Mouse (Mus musculus): ENCODE measurements around the gene Fam98b. TPM values are rescaled to one million over a fixed set of nuclear protein-coding genes. Genes with fewer than 3 reads are reported as not detected.

Gene Fam98b
- 10.4 and 11.1 TPM in 2 replicates for polyA plus RNA-seq (2014; fragmentation: Nextera tagmentation; extraction: Ambion mirVana)

DNA sequence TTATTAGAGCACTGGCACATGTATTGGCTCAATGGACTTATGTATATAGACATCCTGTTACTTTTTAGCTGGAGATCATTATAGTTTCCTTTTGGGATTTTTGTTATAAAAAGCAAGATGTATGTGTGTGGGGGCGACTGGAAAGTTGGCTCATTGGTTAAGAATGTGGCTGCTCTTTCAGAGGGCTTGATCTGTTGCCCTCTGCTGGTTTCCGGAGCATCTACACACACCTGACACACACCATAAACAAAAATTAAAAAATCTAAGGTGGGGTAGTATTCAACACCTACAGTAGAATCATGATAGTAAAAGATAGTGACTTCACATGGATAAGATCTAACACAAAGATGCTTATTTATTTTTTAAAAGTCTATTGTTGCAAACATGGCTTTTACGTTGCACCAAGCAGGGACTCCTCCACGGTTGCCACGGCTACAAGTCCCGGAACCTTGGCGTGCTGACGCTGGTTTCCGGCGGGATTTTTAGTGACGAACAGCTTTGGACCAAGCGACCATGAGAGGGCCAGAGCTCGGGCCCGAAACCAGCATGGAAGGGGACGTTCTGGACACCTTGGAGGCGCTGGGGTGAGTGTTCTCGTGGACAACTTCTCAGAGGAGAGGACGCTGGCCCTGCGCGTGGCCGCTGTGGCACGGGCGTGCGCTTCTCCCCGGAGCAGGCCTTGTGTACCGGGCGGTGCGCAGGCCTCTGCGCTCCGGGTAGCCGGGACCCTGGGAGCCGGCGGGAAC, at the start of gene Fam98b:
Gene Fam98b (plus strand): TSS at position 485 of the 746 bp plus-strand sequence.
- DNase-seq (peak; percentile 97), ATAC-seq (ENCODE audit: low FRiP score, low TSS enrichment) (peak; percentile 96)
- under 1% methylated on average over 33 of the region's 33 CpGs for WGBS
- Histone ChIP-seq H3K9me3 (ENCODE audit: control insufficient read depth, low read length) (no peaks in the 10 kb centered on the region), H3K27me3 (ENCODE audit: control insufficient read depth, insufficient read depth, low read length) (no peaks in the 10 kb centered on the region), H3K4me1 (ENCODE audit: control insufficient read depth, insufficient read depth, low read length) (peaks cover 11% of the 10 kb centered on the region), H3K9ac (replicated peaks; ENCODE audit: low read length) (peak within 1 kb of the TSS; percentile 89), H3K4me3 (replicated peaks; ENCODE audit: low read depth, low read length) (peak within 1 kb of the TSS; percentile 83), H3K36me3 (ENCODE audit: control insufficient read depth, insufficient read depth, low read length) (no peaks in the 10 kb centered on the region), H3K4me2 (ENCODE audit: low read length) (peak within 1 kb of the TSS; percentile 54), H3K27ac (replicated peaks; ENCODE audit: low read depth, low read length) (peak within 1 kb of the TSS; percentile 94)

DNA sequence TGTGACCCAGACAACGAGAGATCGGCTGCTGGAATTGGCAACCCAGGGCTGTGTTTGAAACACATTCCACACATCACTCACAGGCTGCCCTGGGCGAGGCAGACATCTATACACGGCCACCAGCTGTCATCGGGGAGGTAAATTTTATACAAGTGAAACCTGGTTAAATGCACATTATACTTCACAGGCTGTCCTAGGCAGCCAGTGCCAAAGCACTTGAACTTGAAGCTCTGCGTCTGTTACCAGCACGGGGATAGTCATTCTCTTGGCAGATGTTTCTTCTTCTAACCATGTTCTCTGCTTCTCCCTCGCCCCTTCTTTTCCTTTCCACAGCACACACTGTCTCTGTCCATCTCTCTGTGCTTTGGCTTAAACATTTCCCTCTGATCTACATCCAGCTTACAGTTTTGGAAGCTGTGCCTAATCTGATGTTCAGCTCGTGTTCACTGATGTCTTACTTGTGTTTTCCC, 48.6 kb upstream of the Fam98b start:
- Histone ChIP-seq H3K4me3 (replicated peaks; ENCODE audit: low read depth, low read length) (no peak overlapping the region), H3K9me3 (ENCODE audit: control insufficient read depth, low read length) (no peaks in the 10 kb centered on the region), H3K27me3 (ENCODE audit: control insufficient read depth, insufficient read depth, low read length) (no peaks in the 10 kb centered on the region), H3K27ac (replicated peaks; ENCODE audit: low read depth, low read length) (no peak overlapping the region), H3K4me1 (ENCODE audit: control insufficient read depth, insufficient read depth, low read length) (0 out of 2 replicates have a peak, but pooled peaks cover 3% of the 10 kb centered on the region), H3K36me3 (ENCODE audit: control insufficient read depth, insufficient read depth, low read length) (no peaks in the 10 kb centered on the region), H3K4me2 (ENCODE audit: low read length) (no peak overlapping the region), H3K9ac (replicated peaks; ENCODE audit: low read length) (no peak overlapping the region)
- DNase-seq: peak; percentile 40
- 22% methylated on average over 9 of the region's 9 CpGs for WGBS
- ATAC-seq (ENCODE audit: low FRiP score, low TSS enrichment): no peak

DNA sequence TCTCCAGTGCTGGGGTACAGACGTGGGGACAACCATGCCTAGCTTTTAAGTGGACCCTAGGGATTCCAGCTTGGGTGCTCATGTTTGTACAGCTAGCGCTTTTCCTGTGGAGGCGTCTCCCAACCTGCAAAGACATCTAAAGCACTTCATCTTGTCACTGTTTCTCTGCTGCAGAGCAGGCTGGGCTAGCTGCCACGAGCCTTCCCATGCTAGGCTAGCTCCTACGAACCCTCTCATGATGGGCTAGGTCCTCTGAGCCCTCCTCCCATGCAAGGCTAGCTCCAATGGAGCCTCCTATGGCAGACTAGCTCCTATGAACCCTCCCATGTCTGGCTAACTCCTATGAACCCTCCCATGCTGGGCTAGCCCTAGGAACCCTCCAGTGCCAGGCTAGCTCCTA, 46.2 kb upstream of the Fam98b start:
- H3K9ac ChIP-seq (replicated peaks; ENCODE audit: low read length): no peak overlapping the region
- no peaks in the 10 kb centered on the region for H3K27me3 ChIP-seq (ENCODE audit: control insufficient read depth, insufficient read depth, low read length)
- no peak overlapping the region for H3K27ac ChIP-seq (replicated peaks; ENCODE audit: low read depth, low read length)
- H3K4me2 ChIP-seq (ENCODE audit: low read length): no peak overlapping the region
- H3K9me3 ChIP-seq (ENCODE audit: control insufficient read depth, low read length): no peaks in the 10 kb centered on the region
- H3K4me1 ChIP-seq (ENCODE audit: control insufficient read depth, insufficient read depth, low read length): 0 out of 2 replicates have a peak, but pooled peaks cover 3% of the 10 kb centered on the region
- no peak for ATAC-seq (ENCODE audit: low FRiP score, low TSS enrichment)
- no peaks in the 10 kb centered on the region for H3K36me3 ChIP-seq (ENCODE audit: control insufficient read depth, insufficient read depth, low read length)
- no peak overlapping the region for H3K4me3 ChIP-seq (replicated peaks; ENCODE audit: low read depth, low read length)
- 81% methylated on average over 5 of the region's 5 CpGs for WGBS
- DNase-seq: no peak

DNA sequence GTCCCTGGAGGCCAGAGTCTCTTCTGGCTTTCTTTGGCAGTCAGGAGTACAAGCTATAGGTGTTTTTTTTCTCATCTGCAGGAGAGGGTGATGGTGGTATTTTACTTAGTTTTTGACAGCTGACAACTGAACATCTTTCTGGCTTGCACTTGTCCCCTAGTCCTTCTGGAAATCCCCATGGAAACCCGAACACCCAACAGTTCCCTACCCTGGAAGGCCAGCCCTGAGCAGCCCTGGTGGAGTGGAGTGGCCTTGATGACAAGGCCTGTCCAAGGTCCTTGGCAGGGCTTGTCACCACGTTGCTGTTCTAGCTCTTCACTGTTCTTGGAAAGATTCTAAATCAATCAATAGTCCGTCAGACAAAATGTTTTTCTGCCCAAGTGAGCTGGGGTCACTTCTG, 45.0 kb upstream of the Fam98b start:
- Histone ChIP-seq H3K4me2 (ENCODE audit: low read length) (no peak overlapping the region), H3K9ac (replicated peaks; ENCODE audit: low read length) (no peak overlapping the region), H3K9me3 (ENCODE audit: control insufficient read depth, low read length) (no peaks in the 10 kb centered on the region), H3K4me1 (ENCODE audit: control insufficient read depth, insufficient read depth, low read length) (0 out of 2 replicates have a peak, but pooled peaks cover 3% of the 10 kb centered on the region), H3K4me3 (replicated peaks; ENCODE audit: low read depth, low read length) (no peak overlapping the region), H3K36me3 (ENCODE audit: control insufficient read depth, insufficient read depth, low read length) (no peaks in the 10 kb centered on the region), H3K27me3 (ENCODE audit: control insufficient read depth, insufficient read depth, low read length) (no peaks in the 10 kb centered on the region), H3K27ac (replicated peaks; ENCODE audit: low read depth, low read length) (no peak overlapping the region)
- WGBS: 81% methylated on average over 3 of the region's 3 CpGs
- no peak for ATAC-seq (ENCODE audit: low FRiP score, low TSS enrichment)
- no peak for DNase-seq

DNA sequence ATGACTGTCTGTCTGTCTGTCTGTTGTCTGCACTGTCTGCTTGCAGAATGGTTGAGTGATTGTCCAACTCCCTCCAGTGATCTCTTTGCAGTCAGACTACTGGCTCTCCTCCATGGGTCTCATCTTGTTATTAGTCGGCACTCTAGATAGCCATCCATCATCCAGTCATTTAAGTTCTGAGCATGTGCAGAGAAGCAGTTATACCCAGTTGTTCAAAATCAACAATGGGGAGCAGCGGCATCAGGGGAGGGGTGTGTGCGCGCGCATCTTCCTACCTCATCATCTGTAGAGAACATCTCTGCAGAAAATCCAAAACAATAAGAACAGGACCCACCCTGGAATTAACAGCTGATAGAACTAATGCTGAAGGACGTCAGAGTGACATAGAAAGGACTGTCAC, 44.5 kb upstream of the Fam98b start:
- Histone ChIP-seq H3K4me2 (ENCODE audit: low read length) (no peak overlapping the region), H3K4me1 (ENCODE audit: control insufficient read depth, insufficient read depth, low read length) (0 out of 2 replicates have a peak, but pooled peaks cover 3% of the 10 kb centered on the region), H3K27ac (replicated peaks; ENCODE audit: low read depth, low read length) (no peak overlapping the region), H3K27me3 (ENCODE audit: control insufficient read depth, insufficient read depth, low read length) (no peaks in the 10 kb centered on the region), H3K36me3 (ENCODE audit: control insufficient read depth, insufficient read depth, low read length) (no peaks in the 10 kb centered on the region), H3K4me3 (replicated peaks; ENCODE audit: low read depth, low read length) (no peak overlapping the region), H3K9me3 (ENCODE audit: control insufficient read depth, low read length) (no peaks in the 10 kb centered on the region), H3K9ac (replicated peaks; ENCODE audit: low read length) (no peak overlapping the region)
- ATAC-seq (ENCODE audit: low FRiP score, low TSS enrichment) (no peak), DNase-seq (no peak)
- 87% methylated on average over 6 of the region's 6 CpGs for WGBS

DNA sequence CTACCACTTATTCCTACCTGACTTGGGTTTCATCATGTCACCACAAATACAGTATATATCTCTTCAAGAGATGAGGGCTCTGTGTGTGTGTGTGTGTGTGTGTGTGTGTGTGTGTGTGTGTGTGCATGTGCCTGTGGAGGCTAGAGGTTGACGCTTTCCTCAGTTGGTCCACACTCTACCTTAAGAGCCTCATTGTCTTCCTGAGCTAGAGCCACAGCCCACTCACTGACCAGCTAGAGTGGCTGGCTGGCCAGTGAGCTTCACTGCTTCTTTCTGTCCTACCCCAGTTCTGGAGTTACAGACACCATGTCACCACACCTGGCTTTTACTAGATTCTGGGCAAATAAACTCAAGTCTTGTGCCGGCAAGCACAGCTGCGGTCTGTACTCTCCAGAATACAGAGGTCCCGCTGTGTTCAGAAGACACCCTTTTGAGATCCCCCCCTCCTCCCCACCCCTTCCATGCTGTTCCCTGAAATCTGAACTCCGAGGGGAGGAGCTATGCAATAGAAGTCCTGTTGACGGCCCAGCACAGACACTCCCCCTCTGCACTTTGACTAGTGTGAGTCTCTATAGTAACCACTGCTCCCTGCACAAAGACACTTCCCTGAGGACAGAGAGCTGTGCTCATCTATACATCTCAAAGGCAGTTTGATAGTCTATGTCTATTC, 39.0 kb upstream of the Fam98b start:
- H3K27ac ChIP-seq (replicated peaks; ENCODE audit: low read depth, low read length): no peak overlapping the region
- H3K36me3 ChIP-seq (ENCODE audit: control insufficient read depth, insufficient read depth, low read length): no peaks in the 10 kb centered on the region
- peaks cover 6% of the 10 kb centered on the region; the same call in 1 of the 2 replicates for H3K4me1 ChIP-seq (ENCODE audit: control insufficient read depth, insufficient read depth, low read length)
- no peaks in the 10 kb centered on the region for H3K27me3 ChIP-seq (ENCODE audit: control insufficient read depth, insufficient read depth, low read length)
- H3K9ac ChIP-seq (replicated peaks; ENCODE audit: low read length): no peak overlapping the region
- H3K9me3 ChIP-seq (ENCODE audit: control insufficient read depth, low read length): no peaks in the 10 kb centered on the region
- peak overlapping the region; percentile 40 for H3K4me2 ChIP-seq (ENCODE audit: low read length)
- ATAC-seq (ENCODE audit: low FRiP score, low TSS enrichment): peak; percentile 76
- no peak overlapping the region for H3K4me3 ChIP-seq (replicated peaks; ENCODE audit: low read depth, low read length)
- DNase-seq: peak; percentile 72
- WGBS: under 1% methylated on average over 6 of the region's 6 CpGs

DNA sequence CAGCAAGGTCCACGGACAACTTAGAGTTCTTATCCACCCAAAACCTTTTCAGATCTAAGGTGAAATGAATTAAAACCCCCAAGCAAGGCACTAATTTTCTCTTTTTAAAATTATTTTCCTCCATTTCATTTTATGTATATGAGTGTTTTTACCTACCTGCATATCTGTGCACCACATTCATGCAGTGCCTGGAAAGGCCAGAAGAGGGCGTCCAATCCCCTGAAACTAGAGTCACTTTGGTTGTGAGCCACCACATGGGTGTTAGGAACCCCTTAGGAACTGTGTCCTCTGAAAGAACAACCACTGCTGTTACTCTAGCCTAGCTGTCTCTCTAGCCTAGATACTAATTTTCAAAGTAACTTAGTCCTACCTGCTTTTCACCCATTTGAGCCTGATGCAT, 33.4 kb upstream of the Fam98b start:
- Histone ChIP-seq H3K4me3 (replicated peaks; ENCODE audit: low read depth, low read length) (no peak overlapping the region), H3K27ac (replicated peaks; ENCODE audit: low read depth, low read length) (no peak overlapping the region), H3K4me2 (ENCODE audit: low read length) (no peak overlapping the region), H3K4me1 (ENCODE audit: control insufficient read depth, insufficient read depth, low read length) (no peaks in the 10 kb centered on the region), H3K36me3 (ENCODE audit: control insufficient read depth, insufficient read depth, low read length) (no peaks in the 10 kb centered on the region), H3K27me3 (ENCODE audit: control insufficient read depth, insufficient read depth, low read length) (no peaks in the 10 kb centered on the region), H3K9me3 (ENCODE audit: control insufficient read depth, low read length) (no peaks in the 10 kb centered on the region), H3K9ac (replicated peaks; ENCODE audit: low read length) (no peak overlapping the region)
- no peak for ATAC-seq (ENCODE audit: low FRiP score, low TSS enrichment)
- DNase-seq: no peak
- WGBS: 71% methylated on average over 2 of the region's 2 CpGs

DNA sequence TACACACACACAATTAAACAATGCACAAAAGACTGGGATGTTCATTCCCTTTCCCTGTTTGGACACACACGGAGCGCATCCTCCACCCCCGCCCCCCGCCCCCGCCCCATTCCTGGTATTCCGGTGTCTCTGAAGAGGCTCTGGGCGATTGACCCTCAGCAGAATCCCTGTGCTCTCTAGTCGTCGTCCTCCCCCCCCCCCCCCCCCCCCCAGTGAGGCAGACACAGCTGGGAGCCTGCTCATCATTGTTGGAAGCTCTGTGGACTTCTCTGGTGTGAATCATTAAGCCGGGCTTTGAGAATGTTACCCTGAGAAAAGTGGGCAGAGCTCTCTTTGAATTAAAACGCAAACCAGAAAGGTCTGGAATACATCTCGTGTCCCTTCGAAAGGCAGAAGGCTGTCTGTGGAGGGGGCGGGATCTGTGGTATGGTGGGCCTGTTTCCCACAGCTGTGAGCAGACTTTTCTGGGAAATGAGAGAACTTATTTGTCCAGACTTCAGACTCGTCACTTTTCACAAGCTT, 31.8 kb upstream of the Fam98b start:
- H3K9ac ChIP-seq (replicated peaks; ENCODE audit: low read length): no peak overlapping the region
- H3K4me2 ChIP-seq (ENCODE audit: low read length): peak overlapping the region; percentile 22
- no peak for ATAC-seq (ENCODE audit: low FRiP score, low TSS enrichment)
- H3K27ac ChIP-seq (replicated peaks; ENCODE audit: low read depth, low read length): no peak overlapping the region
- H3K4me1 ChIP-seq (ENCODE audit: control insufficient read depth, insufficient read depth, low read length): no peaks in the 10 kb centered on the region
- WGBS: 5% methylated on average over 15 of the region's 15 CpGs
- H3K27me3 ChIP-seq (ENCODE audit: control insufficient read depth, insufficient read depth, low read length): no peaks in the 10 kb centered on the region
- H3K9me3 ChIP-seq (ENCODE audit: control insufficient read depth, low read length): no peaks in the 10 kb centered on the region
- DNase-seq: no peak
- H3K4me3 ChIP-seq (replicated peaks; ENCODE audit: low read depth, low read length): no peak overlapping the region
- no peaks in the 10 kb centered on the region for H3K36me3 ChIP-seq (ENCODE audit: control insufficient read depth, insufficient read depth, low read length)
